Mouse (Mus musculus) G1E (cell line): Measurements from ENCODE around the gene Cspg4.

Source experiments
- CTCF ChIP-seq: IDR thresholded peaks from 2 replicates; pipeline ENCODE4 v1.5.1; 2012; ENCODE audit warnings: low read depth, low read length, inconsistent platforms, mixed read lengths
- GATA1 ChIP-seq: IDR thresholded peaks from 2 replicates; pipeline ENCODE4 v1.6.1; 2012; ENCODE audit warnings: borderline replicate concordance, low read length, inconsistent platforms, mixed read lengths
- GATA2 ChIP-seq: IDR thresholded peaks from 2 replicates; pipeline ENCODE4 v1.6.1; 2012; ENCODE audit warnings: low read depth, low read length, inconsistent platforms, borderline replicate concordance
- POLR2AphosphoS5 ChIP-seq: IDR thresholded peaks from 2 replicates; pipeline ENCODE4 v1.6.1; 2012; ENCODE audit warnings: low read depth, low read length, inconsistent platforms; ENCODE audit not compliant: insufficient replicate concordance
- TAL1 ChIP-seq: conservative IDR thresholded peaks from 2 replicates; pipeline ENCODE4 v1.6.1; 2012; ENCODE audit warnings: low read depth, low read length, inconsistent platforms, mixed read lengths

- TF ChIP-seq CTCF (no peak), GATA1 (no peak), POLR2AphosphoS5 (no peak), TAL1 (no peak), GATA2 (no peak)
Measured at GRCm38 (mm10) chr9:56825476-56826213, 39.2 kb upstream of the Cspg4 start.
